Mouse (Mus musculus): Measurements from ENCODE around the gene Vmn1r232. TPM values are rescaled to one million over a fixed set of nuclear protein-coding genes. Genes with fewer than 3 reads are reported as not detected.

The Vmn1r232 gene
- polyA plus RNA-seq (2012; fragmentation: generic; extraction: Trizol), result not detected

GRCm38 (mm10) chr17:20919614-20920013, at the start of gene Vmn1r232:
Vmn1r232 (minus strand) TSS chr17:20919714.

GRCm38 (mm10) chr17:20944985-20945891, 25.7 kb upstream of the Vmn1r232 start, which contains the start of gene Ppp2r1a:
Ppp2r1a (plus strand) TSS chr17:20945311.

GRCm38 (mm10) chr17:20904991-20905390, 14.5 kb downstream of the Vmn1r232 start, which contains the start of gene Vmn1r231:
Vmn1r231 (minus strand) TSS chr17:20905091.

Other genes with a start within 250 kb of the Vmn1r232 start
- not detected for gene Vmn1r226, start 236.9 kb downstream of the Vmn1r232 start, polyA plus RNA-seq (2012; fragmentation: generic; extraction: Trizol)
- not detected for gene Vmn1r227, start 189.9 kb downstream of the Vmn1r232 start, polyA plus RNA-seq (2012; fragmentation: generic; extraction: Trizol)
- gene Vmn1r228, start 133.6 kb downstream of the Vmn1r232 start, polyA plus RNA-seq (2012; fragmentation: generic; extraction: Trizol), result not detected
- gene Vmn1r229, start 108.2 kb downstream of the Vmn1r232 start, polyA plus RNA-seq (2012; fragmentation: generic; extraction: Trizol), result not detected
- not detected for gene Vmn1r230, start 79.3 kb downstream of the Vmn1r232 start, polyA plus RNA-seq (2012; fragmentation: generic; extraction: Trizol)
- not detected for gene Vmn1r231, start 14.6 kb downstream of the Vmn1r232 start, polyA plus RNA-seq (2012; fragmentation: generic; extraction: Trizol)
- 100 to 1,000 TPM; 439 to 597 TPM for gene Ppp2r1a, start 25.6 kb upstream of the Vmn1r232 start, polyA plus RNA-seq (2012; fragmentation: generic; extraction: Trizol)
- under 1 TPM in 1 of 2 experiments, not detected in 1; 0.01 TPM for gene Vmn1r233, start 76.8 kb upstream of the Vmn1r232 start, polyA plus RNA-seq (2012; fragmentation: generic; extraction: Trizol)
- 1 to 10 TPM in 1 of 2 experiments, under 1 TPM in 1; 0.44 to 3.1 TPM for gene Zfp160, start 89.2 kb upstream of the Vmn1r232 start, polyA plus RNA-seq (2012; fragmentation: generic; extraction: Trizol)

All from C3H10T1/2 (cell line).